Mouse (Mus musculus) adrenal gland, postnatal 36 days (tissue): ENCODE data around the gene Dap3. TPM values are rescaled to one million over a fixed set of nuclear protein-coding genes. Genes with fewer than 3 reads are reported as not detected.
A peak's percentile ranks its signal among the peaks of the same experiment; 100 is the strongest.
"Not testable (repeated sequence)": the region's sequence is repeated elsewhere in the genome, so short reads cannot be mapped to it uniquely, and the experiment has no call there.

Experiments used
- DNase-seq, 2 experiments: peaks; one replicate each; pipeline ENCODE4 v3.0.0; 2021; ENCODE audit warnings: mixed read lengths in 1 of 2
- total RNA-seq, 2 experiments: library from RNA; stranded (reverse); gene quantifications; 2 replicates each; pipeline ENCODE4 v1.2.3; 2021

The Dap3 gene
- total RNA-seq, 2 experiments from 2014 or later = 128 to 140 TPM

DNA sequence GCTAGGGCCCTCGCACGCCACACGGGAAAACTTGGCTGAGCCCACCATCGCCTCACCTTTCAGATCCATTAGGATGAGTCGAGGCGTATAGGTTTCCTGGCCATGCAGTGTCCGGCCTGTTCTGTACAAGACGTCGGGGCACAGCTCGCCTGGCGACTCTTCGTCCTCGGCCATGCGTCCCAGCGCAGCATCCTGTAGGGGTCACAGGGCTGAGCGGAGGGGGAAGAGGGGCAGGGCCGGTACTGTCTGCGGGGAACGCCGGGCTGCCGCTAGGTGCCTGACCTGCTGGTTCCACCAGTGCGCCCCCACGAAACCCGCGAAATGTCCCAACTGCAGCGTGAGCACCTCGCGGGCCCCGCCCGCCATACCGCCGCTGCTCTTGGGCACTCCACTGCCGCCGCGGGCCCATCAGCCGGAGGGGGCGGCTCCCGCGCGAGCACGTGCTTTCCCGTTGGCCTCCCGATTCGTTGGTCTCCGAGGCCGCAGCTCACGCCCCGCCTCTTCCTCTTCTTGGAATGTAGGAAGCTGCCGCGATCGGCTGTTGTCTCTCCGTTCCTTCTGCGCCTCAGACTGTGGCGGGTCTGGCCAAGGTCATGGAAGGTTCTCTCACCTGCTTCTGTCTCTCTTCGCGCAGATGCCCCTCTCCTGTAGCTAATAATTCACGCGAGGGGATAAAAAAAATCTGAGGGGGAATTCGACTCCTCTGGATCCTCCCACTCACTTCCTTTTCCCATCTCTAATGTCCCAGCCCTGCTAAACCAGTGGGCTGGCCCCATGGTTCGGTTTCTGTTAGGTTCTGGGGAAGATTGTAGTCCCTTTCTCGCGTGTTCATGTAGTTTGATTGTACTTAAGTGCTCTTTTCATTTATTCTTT is 37.2 kb downstream of the Dap3 start, which contains the start of gene Msto1:
Msto1 (minus strand) TSS at position 489 of the 873 bp plus-strand sequence.
- DNase-seq = peak; percentile 95 to 97

DNA sequence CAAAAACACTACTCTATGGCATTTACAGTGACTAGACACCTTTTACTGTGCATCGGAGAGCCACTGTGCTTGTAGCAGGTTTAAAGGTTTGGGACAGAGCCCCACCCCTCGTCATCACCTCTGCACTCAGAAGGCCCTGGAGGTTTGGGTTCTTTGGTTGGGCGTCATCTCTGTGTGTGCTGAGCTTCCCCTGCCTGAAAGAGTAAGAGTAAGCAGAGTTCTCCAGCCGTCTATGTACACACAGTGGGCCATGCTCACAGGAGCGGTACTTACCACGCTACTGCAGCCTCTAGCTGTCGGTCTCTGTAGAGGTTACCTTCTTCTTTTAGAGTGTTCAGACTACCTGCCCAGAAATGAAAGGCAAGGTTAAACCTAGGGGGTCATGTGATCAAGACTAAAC is 38.4 kb downstream of the Dap3 start:
- no peak for DNase-seq

DNA sequence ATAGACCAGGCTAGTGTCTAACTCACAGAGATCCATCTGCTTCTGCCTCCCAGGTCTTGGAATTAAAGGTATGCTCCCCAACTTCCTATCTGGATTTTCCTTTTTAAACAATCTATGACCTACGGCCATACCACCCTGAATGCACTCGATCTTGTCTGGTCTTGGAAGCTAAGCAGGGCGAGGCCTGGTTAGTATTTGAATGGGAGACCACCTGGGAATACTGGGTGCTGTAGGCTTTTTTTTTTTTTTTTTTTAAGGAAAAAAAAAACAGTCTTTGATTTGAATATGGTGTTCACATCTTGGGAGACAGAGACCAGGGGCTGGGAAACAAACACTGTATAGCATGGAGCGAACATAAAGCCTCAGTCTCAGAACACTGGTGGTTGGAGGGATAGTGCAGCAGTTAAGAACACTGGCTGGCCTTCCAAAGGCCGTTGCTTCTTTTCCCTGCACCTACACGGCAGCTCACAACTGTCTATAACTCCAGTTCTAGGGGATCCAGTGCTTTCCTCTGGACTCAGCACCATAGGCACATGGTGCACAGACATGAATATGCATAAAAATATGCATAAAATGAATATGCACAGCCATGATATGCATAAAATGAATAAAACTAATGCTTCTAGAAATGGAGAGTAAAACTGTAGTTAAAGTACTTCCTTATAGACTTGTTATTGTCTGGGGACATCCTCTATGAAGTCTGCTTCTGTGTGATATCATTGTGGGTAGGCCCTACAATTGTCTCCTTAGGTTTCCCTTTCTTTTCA is 44.4 kb downstream of the Dap3 start:
- DNase-seq = no peak

DNA sequence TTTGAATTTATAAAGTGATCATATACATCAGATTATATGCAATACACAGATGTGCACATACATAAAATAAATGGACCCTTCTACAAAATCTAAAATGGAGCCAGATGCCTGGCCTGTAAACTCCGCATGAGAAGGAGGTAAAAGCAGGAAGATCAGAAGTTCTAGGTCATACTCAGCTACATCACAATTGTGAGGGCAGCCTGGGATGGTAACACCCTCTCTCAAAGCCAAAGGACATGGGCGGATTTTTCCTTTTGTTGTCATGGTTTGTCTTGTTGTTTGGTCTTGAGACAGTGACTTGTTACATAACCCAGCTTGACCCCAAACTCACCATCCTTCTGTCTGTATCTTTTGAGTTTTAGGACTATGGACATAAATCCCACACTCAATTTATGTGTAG is 45.2 kb downstream of the Dap3 start:
- DNase-seq = no peak

DNA sequence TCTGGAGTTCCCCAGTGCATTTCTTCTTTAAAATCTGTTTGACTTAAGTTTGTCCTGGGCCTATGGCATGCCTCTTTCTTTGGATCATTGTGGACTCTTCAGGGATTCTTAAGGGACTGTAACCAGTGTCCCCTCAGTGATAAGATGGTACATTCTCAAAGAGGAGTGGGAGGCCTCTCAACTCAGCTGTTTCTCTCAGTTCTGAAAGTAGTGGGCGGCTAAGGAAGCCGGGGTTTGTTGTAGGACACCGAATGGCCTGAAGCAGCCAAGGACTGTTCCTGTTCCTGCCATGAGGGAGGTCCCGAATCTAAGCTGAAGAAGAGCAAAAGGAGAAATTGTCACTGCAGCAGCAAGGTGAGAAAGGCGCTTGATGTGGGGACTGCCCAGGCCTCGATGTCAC is 45.8 kb downstream of the Dap3 start:
- DNase-seq = no peak

DNA sequence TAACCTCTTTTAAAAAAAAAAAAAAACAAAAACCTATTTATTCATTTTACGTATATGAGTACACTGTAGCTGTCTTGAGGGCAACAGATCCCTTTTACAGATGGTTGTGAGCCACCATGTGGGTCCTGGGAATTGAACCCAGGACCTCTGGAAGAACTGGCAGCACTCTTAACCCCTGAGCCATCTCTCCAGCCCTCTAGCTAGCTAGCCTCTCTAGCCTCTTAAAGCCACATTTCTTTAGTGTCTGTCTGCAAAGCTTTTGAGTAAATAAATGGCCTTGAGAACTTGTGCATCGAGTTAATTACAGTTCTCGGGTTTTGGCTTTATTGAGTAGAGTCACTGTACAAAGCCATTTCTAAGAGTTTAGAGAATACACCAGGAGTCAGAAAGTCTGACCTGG is 46.2 kb downstream of the Dap3 start:
- no peak for DNase-seq

DNA sequence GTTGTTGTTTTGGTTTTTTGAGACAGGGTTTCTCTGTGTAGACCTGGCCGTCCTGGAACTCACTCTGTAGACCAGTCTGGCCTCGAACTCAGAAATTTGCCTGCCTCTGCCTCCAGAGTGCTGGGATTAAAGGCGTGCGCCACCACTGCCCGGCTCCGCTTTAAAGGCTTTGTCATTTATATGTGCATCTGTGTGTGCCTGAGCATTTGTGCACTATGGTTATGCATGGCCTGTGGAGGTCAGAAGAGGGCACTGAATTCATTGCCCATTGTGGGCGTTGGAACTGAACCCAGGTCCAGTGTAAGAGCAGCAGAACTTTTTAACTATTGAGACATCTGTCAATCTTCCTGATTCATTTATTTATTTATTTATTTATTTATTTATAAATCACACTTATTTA is 58.0 kb downstream of the Dap3 start:
- not testable (repeated sequence) for DNase-seq

DNA sequence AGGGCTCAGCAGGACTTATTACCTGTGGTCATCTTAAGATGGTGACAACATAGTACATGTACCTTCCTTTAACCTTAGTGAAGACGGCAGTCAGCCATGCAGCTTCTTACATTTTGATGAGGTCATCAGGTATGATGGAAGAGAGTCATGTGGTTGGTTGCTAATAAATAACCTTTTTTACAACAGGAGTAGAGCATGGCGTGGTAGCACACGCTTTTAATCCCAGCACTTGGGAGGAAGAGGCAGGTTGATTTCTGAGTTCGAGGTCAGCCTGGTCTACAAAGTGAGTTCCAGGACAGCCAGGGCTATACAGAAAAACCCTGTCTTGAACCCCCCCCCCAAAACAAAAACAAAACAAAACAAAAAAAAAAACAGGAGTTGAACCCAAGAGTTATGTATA is 68.4 kb downstream of the Dap3 start:
- DNase-seq = not testable (repeated sequence)

Other genes starting within 250 kb of the Dap3 start
- 10 to 100 TPM; 49.9 to 58.4 TPM for gene Rit1, start 234.3 kb downstream of the Dap3 start, total RNA-seq
- gene Syt11, start 176.0 kb downstream of the Dap3 start, total RNA-seq = 1 to 10 TPM; 6.0 to 9.4 TPM
- 10 to 100 TPM; 27.2 to 30.1 TPM for gene Gon4l, start 116.0 kb downstream of the Dap3 start, total RNA-seq
- 10 to 100 TPM; 19.0 to 24.1 TPM for gene Msto1, start 37.2 kb downstream of the Dap3 start, total RNA-seq
- gene Ash1l, start 559 bp downstream of the Dap3 start, total RNA-seq = 10 to 100 TPM; 49.3 to 52.2 TPM
- 10 to 100 TPM; 26.9 to 30.8 TPM for gene Rusc1, start 142.1 kb upstream of the Dap3 start, total RNA-seq
- under 1 TPM in 1 of 2 experiments, not detected in 1; 0.17 TPM for gene Gm43738, start 149.9 kb upstream of the Dap3 start, total RNA-seq
- gene Fdps, start 150.8 kb upstream of the Dap3 start, total RNA-seq = 100 to 1,000 TPM; 353 to 497 TPM
- not detected for gene Pklr, start 185.0 kb upstream of the Dap3 start, total RNA-seq
- 1 to 10 TPM; 1.9 to 9.7 TPM for gene Hcn3, start 209.0 kb upstream of the Dap3 start, total RNA-seq
- 10 to 100 TPM; 55.2 to 55.7 TPM for gene Clk2, start 213.6 kb upstream of the Dap3 start, total RNA-seq
- 10 to 100 TPM; 77.5 to 96.1 TPM for gene Scamp3, start 226.3 kb upstream of the Dap3 start, total RNA-seq
- 10 to 100 TPM; 13.5 to 17.1 TPM for gene Fam189b, start 232.0 kb upstream of the Dap3 start, total RNA-seq